Mouse (Mus musculus) brain, adult 10 weeks (tissue): Measurements from ENCODE around the gene Gm3460. TPM values are rescaled to one million over a fixed set of nuclear protein-coding genes. Genes with fewer than 3 reads are reported as not detected.

ENCODE experiments used
- polyA plus RNA-seq: library from polyadenylated mRNA; stranded (reverse); fragments of 350-450 nt; fragmentation: Illumina TruSeq; extraction: RNeasy Lipid Tissue Mini Kit (QIAGEN cat#74804); gene quantifications from one replicate; pipeline ENCODE4 v1.2.3, GENCODE M21; 2015; ENCODE audit warnings: low read depth, low replicate concordance

Gene Gm3460
- polyA plus RNA-seq, result not detected

GRCm38 (mm10) chr14:6622318-6622717, at the start of gene Gm3460:
Gene Gm3460 (minus strand): TSS chr14:6622418.

GRCm38 (mm10) chr14:6590513-6590912, 31.7 kb downstream of the Gm3460 start, which contains the start of gene Gm3629:
Gene Gm3629 (minus strand): TSS chr14:6590613.

Other genes with a start within 250 kb of the Gm3460 start
- not detected for gene Gm16440, start 232.1 kb downstream of the Gm3460 start, polyA plus RNA-seq
- 0.36 TPM for gene Gm3591, start 209.9 kb downstream of the Gm3460 start, polyA plus RNA-seq
- gene Gm3594, start 177.8 kb downstream of the Gm3460 start, polyA plus RNA-seq, result not detected
- gene Gm8356, start 85.1 kb downstream of the Gm3460 start, polyA plus RNA-seq, result not detected
- gene Gm3629, start 31.8 kb downstream of the Gm3460 start, polyA plus RNA-seq, result not detected
- not detected for gene Gm10251, start 61.8 kb upstream of the Gm3460 start, polyA plus RNA-seq
- not detected for gene Gm8050, start 97.8 kb upstream of the Gm3460 start, polyA plus RNA-seq
- 8.3 TPM for gene Gm3636, start 119.9 kb upstream of the Gm3460 start, polyA plus RNA-seq
- gene Gm8362, start 152.0 kb upstream of the Gm3460 start, polyA plus RNA-seq, result not detected
- not detected for gene Gm3642, start 217.9 kb upstream of the Gm3460 start, polyA plus RNA-seq